Mouse (Mus musculus) kidney, embryonic 14.5 days (tissue): Measurements from ENCODE around the gene Abca12. TPM values are rescaled to one million over a fixed set of nuclear protein-coding genes. Genes with fewer than 3 reads are reported as not detected.

Experiments
- ATAC-seq: fragments of 200-750 bp; cut with Nextera tagmentation; 2 replicates; pipeline ENCODE4 v1.8.0; 2017; ENCODE audit warnings: moderate number of reproducible peaks, mild to moderate bottlenecking, moderate TSS enrichment, moderate library complexity; ENCODE audit not compliant: low FRiP score, low TSS enrichment
- H3K27ac ChIP-seq: fragments of 300-500 bp; sonication (generic); 2 replicates; pipeline ENCODE4 v1.5.1; 2014; ENCODE audit warnings: low read depth, mild to moderate bottlenecking, low read length, moderate library complexity, mixed read lengths
- H3K27me3 ChIP-seq: fragments of 300-500 bp; sonication (generic); 2 replicates; pipeline ENCODE4 v1.6.1; 2014; ENCODE audit warnings: mild to moderate bottlenecking, low read length; ENCODE audit not compliant: control insufficient read depth, insufficient read depth
- H3K36me3 ChIP-seq: fragments of 300-500 bp; sonication (generic); 2 replicates; pipeline ENCODE4 v1.6.1; 2014; ENCODE audit warnings: low read length, mixed read lengths; ENCODE audit not compliant: control insufficient read depth, insufficient read depth
- H3K4me1 ChIP-seq: fragments of 300-500 bp; sonication (generic); 2 replicates; pipeline ENCODE4 v1.6.1; 2014; ENCODE audit warnings: low read length, mixed read lengths; ENCODE audit not compliant: control insufficient read depth, insufficient read depth
- H3K4me2 ChIP-seq: fragments of 300-500 bp; sonication (generic); replicated peaks from 2 replicates; pipeline ENCODE4 v1.6.1; 2014; ENCODE audit warnings: low read depth, mild to moderate bottlenecking, low read length
- H3K4me3 ChIP-seq: fragments of 300-500 bp; sonication (generic); 2 replicates; pipeline ENCODE4 v1.5.1; 2014; ENCODE audit warnings: mild to moderate bottlenecking, low read length
- H3K9ac ChIP-seq: fragments of 300-500 bp; sonication (generic); 2 replicates; pipeline ENCODE4 v1.6.1; 2014; ENCODE audit warnings: low read depth, mild to moderate bottlenecking, low read length, moderate library complexity
- H3K9me3 ChIP-seq: fragments of 300-500 bp; sonication (generic); 2 replicates; pipeline ENCODE4 v1.6.1; 2016; ENCODE audit warnings: low read length; ENCODE audit not compliant: control insufficient read depth
- WGBS: fragments of 180-500 bp; shearing (Covaris S2); extraction: QIAGEN DNeasy Blood & Tissue Kit; methylation state at CpG from one replicate; pipeline ENCODE4 v1.1.7; 2014; 5-methylcytosine and 5-hydroxymethylcytosine counted together
- polyA plus RNA-seq: library from polyadenylated mRNA; unstranded; fragments of >200 nt; fragmentation: Nextera tagmentation; extraction: Ambion mirVana; gene quantifications from 2 replicates; pipeline ENCODE4 v1.2.1, GENCODE M21; 2014

Gene Abca12
- polyA plus RNA-seq = not detected in 2 replicates

DNA sequence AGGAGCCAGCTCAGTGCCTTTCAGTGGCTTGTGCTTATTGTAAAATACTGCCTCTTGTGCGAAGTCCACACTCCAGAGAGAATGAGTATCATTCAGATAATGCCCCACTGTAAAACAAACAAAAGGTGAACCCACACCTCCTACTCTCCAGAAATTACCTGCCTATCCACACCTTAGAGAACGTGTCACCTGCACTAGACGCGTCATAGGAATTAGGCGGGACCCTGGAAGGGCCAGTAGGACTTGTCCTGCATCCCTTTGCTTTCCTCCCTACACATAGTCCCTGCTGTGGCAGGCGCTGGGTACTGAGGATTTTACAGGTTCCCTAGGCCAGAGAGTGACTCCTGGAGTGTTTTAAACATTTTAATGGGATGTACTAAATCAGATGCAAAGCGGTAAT is at the start of gene Abca12:
Abca12 (minus strand) TSS at position 101 of the 400 bp plus-strand sequence.
- H3K27me3 ChIP-seq = no peaks in the 10 kb centered on the region
- H3K27ac ChIP-seq = no peak within 1 kb of the TSS
- H3K9me3 ChIP-seq = no peaks in the 10 kb centered on the region
- 75% methylated on average over 7 of the region's 7 CpGs for WGBS
- no peak for ATAC-seq
- H3K9ac ChIP-seq = no peak within 1 kb of the TSS
- H3K4me3 ChIP-seq = no peak within 1 kb of the TSS
- no peaks in the 10 kb centered on the region for H3K36me3 ChIP-seq
- H3K4me1 ChIP-seq = no peaks in the 10 kb centered on the region
- H3K4me2 ChIP-seq = no peak within 1 kb of the TSS

DNA sequence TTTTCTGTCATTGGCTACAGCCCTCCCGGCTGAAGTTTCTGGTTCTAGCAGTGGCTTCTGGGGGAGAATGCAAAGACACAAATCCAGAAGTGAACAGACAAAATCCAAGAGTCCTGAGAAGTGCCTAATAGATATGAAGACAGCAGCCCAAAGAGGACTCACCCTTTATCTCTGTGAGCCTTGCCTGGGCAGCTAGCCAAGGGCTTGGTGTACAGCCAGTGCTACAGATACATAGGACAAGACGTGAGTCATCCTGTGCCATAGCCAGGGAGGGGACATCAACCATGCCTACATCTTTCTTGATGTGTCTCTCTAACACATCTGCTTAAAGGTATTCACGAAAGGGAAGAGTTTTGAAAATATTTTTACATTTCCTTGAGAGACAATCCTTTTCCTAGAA is 43.3 kb upstream of the Abca12 start:
- H3K4me2 ChIP-seq = no peak overlapping the region
- ATAC-seq = no peak
- no peak overlapping the region for H3K9ac ChIP-seq
- H3K36me3 ChIP-seq = no peaks in the 10 kb centered on the region
- no peaks in the 10 kb centered on the region for H3K27me3 ChIP-seq
- H3K27ac ChIP-seq = no peak overlapping the region
- no peaks in the 10 kb centered on the region for H3K9me3 ChIP-seq
- no peak overlapping the region for H3K4me3 ChIP-seq
- WGBS = 71% methylated on average over 3 of the region's 3 CpGs
- H3K4me1 ChIP-seq = no peaks in the 10 kb centered on the region

DNA sequence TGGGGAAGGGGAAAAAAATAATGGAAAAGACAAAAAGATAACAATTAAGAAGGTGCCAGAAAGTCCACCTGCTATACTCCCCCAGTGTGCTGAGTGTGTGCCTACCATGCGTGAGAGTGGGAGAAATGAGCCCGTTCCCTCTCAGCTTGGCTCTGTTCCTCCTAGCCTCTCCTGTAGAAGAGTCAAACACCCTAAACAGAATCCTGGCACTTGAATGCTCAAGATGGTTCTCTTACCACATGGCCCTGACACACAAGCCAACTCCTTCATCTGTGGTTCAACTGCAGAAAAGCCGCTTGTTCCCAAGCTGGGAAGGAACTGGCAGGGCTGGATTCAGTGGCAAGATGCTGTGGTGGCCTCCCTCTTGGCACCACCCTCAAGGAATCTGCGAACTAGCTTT is 32.7 kb upstream of the Abca12 start:
- no peaks in the 10 kb centered on the region for H3K4me1 ChIP-seq
- no peaks in the 10 kb centered on the region for H3K9me3 ChIP-seq
- ATAC-seq = no peak
- WGBS = 96% methylated on average over 4 of the region's 4 CpGs
- H3K36me3 ChIP-seq = no peaks in the 10 kb centered on the region
- no peaks in the 10 kb centered on the region for H3K27me3 ChIP-seq
- no peak overlapping the region for H3K27ac ChIP-seq
- no peak overlapping the region for H3K4me3 ChIP-seq
- no peak overlapping the region for H3K4me2 ChIP-seq
- H3K9ac ChIP-seq = no peak overlapping the region

DNA sequence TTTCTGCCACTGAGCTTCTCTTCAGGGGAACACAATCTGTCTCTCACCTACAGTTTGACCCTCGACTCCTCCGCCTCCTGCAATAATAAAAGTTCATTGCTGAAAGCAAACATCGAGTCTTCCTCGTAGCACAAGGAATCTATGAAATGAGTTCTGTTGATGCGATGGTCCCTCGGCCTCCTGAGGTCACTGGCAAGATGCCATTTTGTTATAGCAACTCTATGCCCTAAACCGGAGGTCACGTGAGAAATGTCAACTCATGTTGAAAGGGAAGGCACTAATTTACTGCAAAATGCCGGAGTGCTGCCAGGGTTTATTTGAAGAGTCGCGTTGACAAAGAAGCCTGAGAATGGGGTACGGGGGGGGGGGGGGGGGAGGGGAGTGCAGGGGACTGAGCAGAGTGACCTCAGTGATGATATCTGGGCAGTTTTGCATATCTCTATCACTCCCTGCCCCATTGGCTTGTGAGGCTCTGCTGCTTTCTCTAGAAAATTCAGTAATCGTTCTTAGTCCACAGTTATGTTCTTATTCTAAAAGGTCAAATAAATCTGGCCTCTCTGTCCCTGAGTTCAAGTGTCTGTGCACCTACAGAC is 7.1 kb upstream of the Abca12 start:
- H3K27ac ChIP-seq = no peak overlapping the region
- H3K4me1 ChIP-seq = no peaks in the 10 kb centered on the region
- no peaks in the 10 kb centered on the region for H3K27me3 ChIP-seq
- H3K9ac ChIP-seq = no peak overlapping the region
- H3K4me3 ChIP-seq = no peak overlapping the region
- ATAC-seq = no peak
- H3K4me2 ChIP-seq = no peak overlapping the region
- H3K9me3 ChIP-seq = no peaks in the 10 kb centered on the region
- 32% methylated on average over 13 of the region's 13 CpGs for WGBS
- H3K36me3 ChIP-seq = no peaks in the 10 kb centered on the region

DNA sequence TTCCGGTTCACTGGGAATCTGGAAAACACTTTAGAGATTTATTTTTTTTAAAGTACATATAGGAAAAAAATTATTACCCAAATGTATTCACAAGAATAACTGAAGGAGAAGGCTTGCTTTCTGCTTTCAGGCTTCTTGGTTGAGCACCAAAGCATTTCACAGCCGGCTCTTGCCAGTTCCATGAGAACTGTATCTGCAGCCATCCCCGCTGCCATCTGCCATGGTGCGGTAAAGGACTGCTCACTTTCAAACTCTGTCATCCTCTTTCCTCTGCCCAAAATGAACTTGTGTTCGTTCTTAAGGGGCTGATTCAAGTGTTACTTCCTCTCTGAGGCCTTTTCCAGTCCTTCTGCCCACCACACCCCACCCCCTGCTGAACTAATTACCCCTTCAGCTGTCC is 3.8 kb upstream of the Abca12 start:
- H3K4me3 ChIP-seq = no peak overlapping the region
- no peak overlapping the region for H3K4me2 ChIP-seq
- H3K27ac ChIP-seq = no peak overlapping the region
- H3K36me3 ChIP-seq = no peaks in the 10 kb centered on the region
- no peaks in the 10 kb centered on the region for H3K27me3 ChIP-seq
- H3K9ac ChIP-seq = no peak overlapping the region
- WGBS = 86% methylated on average over 5 of the region's 5 CpGs
- H3K9me3 ChIP-seq = no peaks in the 10 kb centered on the region
- no peak for ATAC-seq
- H3K4me1 ChIP-seq = no peaks in the 10 kb centered on the region

DNA sequence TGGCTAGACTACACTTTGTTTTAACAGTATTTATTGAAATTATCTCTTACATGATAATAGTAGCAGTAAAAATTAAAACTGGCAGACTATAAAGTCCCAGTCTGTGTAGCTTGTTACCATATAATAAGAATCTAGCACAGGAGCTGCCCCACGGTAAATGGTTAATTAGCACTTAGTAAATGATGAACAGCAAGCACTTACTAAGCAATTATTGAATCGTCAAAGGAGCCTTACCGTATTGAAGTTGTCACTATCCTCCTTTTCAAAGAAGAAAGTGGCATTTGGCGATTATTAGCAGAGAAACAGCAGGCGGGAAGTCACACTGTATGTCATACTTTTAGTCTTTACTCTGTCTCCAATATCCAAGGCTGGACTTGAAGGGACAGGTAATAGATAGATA is 3.2 kb upstream of the Abca12 start:
- Histone ChIP-seq H3K4me1 (no peaks in the 10 kb centered on the region), H3K9ac (no peak overlapping the region), H3K27ac (no peak overlapping the region), H3K36me3 (no peaks in the 10 kb centered on the region), H3K9me3 (no peaks in the 10 kb centered on the region), H3K4me2 (no peak overlapping the region), H3K4me3 (no peak overlapping the region), H3K27me3 (no peaks in the 10 kb centered on the region)
- WGBS = 71% methylated on average over 5 of the region's 5 CpGs
- ATAC-seq = no peak

DNA sequence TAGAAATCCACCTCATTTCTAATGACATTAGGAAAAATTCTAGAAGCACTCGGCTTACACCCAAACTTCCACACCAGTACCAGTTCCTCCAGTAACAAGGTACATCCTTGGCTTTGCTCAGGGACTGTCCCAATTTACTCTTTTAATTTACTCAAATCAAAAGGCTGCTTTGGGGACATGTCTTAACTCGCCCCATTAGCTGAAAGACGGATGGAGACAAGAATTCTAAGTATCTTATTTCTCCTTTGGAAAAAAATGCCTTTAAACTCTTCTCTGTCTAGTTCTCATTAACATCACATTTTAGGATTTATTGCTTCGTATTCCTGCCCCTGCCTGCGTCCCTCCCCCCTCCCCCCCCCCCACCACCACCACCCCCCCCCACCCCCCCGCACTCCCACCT is 626 bp downstream of the Abca12 start:
- no peaks in the 10 kb centered on the region for H3K36me3 ChIP-seq
- H3K27ac ChIP-seq = no peak overlapping the region
- 39% methylated on average over 4 of the region's 6 CpGs for WGBS
- no peak overlapping the region for H3K4me2 ChIP-seq
- no peak overlapping the region for H3K9ac ChIP-seq
- no peak overlapping the region for H3K4me3 ChIP-seq
- H3K4me1 ChIP-seq = no peaks in the 10 kb centered on the region
- no peaks in the 10 kb centered on the region for H3K27me3 ChIP-seq
- no peaks in the 10 kb centered on the region for H3K9me3 ChIP-seq
- 0 out of 2 replicates have a peak, but pooled peaks have one; percentile 52 for ATAC-seq

DNA sequence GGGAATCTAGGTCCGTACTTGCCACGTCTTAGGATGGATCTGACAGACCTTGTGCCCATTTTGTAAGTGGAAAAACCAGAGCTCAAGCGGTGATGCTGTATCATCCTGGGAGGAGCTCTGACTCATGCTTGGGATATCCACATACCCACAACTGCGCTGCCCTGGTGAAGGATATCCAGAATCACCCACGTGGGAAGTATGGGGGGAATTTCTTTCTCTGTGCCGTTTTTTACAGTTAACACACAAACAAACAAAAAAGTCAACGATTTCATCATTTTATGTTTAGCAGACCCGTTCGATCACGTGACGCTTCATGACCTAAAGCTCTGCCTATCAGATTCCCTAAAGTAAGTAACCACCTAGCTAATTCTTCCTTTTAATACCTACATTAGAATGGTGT is 1.6 kb downstream of the Abca12 start:
- Histone ChIP-seq H3K4me2 (no peak overlapping the region), H3K4me3 (no peak overlapping the region), H3K27ac (no peak overlapping the region), H3K9ac (no peak overlapping the region), H3K4me1 (no peaks in the 10 kb centered on the region), H3K36me3 (no peaks in the 10 kb centered on the region), H3K27me3 (no peaks in the 10 kb centered on the region), H3K9me3 (no peaks in the 10 kb centered on the region)
- WGBS = 88% methylated on average over 11 of the region's 11 CpGs
- ATAC-seq = no peak

DNA sequence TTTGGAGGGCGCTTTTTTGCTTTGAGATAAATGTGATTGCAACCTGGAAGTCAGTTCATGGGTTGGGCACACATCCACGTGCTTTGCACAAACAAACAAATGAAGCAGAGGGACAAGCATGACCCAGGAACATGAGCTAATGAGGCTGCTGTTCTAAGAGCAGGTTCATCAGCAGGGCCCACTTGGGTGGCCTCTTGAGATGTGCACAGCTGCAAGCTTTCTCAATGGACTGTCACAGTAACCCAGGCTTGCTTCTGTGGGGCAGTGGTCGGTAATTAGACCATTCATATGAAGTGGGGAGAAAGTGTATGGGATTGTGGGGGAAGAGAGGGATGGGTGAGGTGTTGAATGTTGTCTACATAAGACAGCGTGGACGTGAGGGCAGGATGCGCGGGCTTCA is 7.0 kb downstream of the Abca12 start:
- Histone ChIP-seq H3K36me3 (no peaks in the 10 kb centered on the region), H3K9me3 (no peaks in the 10 kb centered on the region), H3K4me2 (no peak overlapping the region), H3K9ac (no peak overlapping the region), H3K4me1 (no peaks in the 10 kb centered on the region), H3K27ac (no peak overlapping the region), H3K4me3 (no peak overlapping the region), H3K27me3 (no peaks in the 10 kb centered on the region)
- ATAC-seq = peak; percentile 93
- WGBS = 43% methylated on average over 7 of the region's 7 CpGs
